Mouse (Mus musculus): ENCODE measurements around the gene Hcfc1r1. TPM values are rescaled to one million over a fixed set of nuclear protein-coding genes. Genes with fewer than 3 reads are reported as not detected.

The Hcfc1r1 gene
- total and polyA plus RNA-seq, 2 experiments from 2014 or later: 214 to 328 TPM

GRCm38 (mm10) chr17:23664556-23665021, 8.8 kb upstream of the Hcfc1r1 start:
- no peak overlapping the region for H3K4me2 ChIP-seq (ENCODE audit: low read depth, low read length)
- DNase-seq (ENCODE audit: low spot score): peak; percentile 45
- no peak for TF ChIP-seq EP300 (IDR thresholded peaks at IDR 0.05; ENCODE audit: low read depth)
- peak; percentile 68 for TF ChIP-seq CTCF (IDR thresholded peaks at IDR 0.05; ENCODE audit: low read depth)
- H3K9ac ChIP-seq (replicated peaks; ENCODE audit: low read depth, low read length): no peak overlapping the region
- no peak overlapping the region for H3K27ac ChIP-seq (ENCODE audit: low read depth)
- peaks cover 36% of the 10 kb centered on the region for H3K36me3 ChIP-seq (replicated peaks; ENCODE audit: control insufficient read depth, insufficient read depth, low read length)
- ATAC-seq (ENCODE audit: insufficient read depth, low read depth): no peak
- no peaks in the 10 kb centered on the region for H3K4me1 ChIP-seq (ENCODE audit: control insufficient read depth, insufficient read depth)
- 25% methylated on average over 5 of the region's 5 CpGs for WGBS
- no peaks in the 10 kb centered on the region for H3K9me3 ChIP-seq (replicated peaks; ENCODE audit: control insufficient read depth, low read length)
- no peak overlapping the region for H3K4me3 ChIP-seq (ENCODE audit: low read depth, low read length)
- H3K27me3 ChIP-seq (ENCODE audit: control insufficient read depth, insufficient read depth, low read length): peaks cover 33% of the 10 kb centered on the region

GRCm38 (mm10) chr17:23665511-23665910, 7.9 kb upstream of the Hcfc1r1 start:
- TF ChIP-seq EP300 (IDR thresholded peaks at IDR 0.05; ENCODE audit: low read depth): no peak
- TF ChIP-seq CTCF (IDR thresholded peaks at IDR 0.05; ENCODE audit: low read depth): no peak
- no peak overlapping the region for H3K9ac ChIP-seq (replicated peaks; ENCODE audit: low read depth, low read length)
- no peaks in the 10 kb centered on the region for H3K4me1 ChIP-seq (ENCODE audit: control insufficient read depth, insufficient read depth)
- H3K9me3 ChIP-seq (replicated peaks; ENCODE audit: control insufficient read depth, low read length): no peaks in the 10 kb centered on the region
- H3K4me2 ChIP-seq (ENCODE audit: low read depth, low read length): no peak overlapping the region
- ATAC-seq (ENCODE audit: insufficient read depth, low read depth) (no peak), DNase-seq (ENCODE audit: low spot score) (no peak)
- 80% methylated on average over 14 of the region's 14 CpGs for WGBS
- H3K36me3 ChIP-seq (replicated peaks; ENCODE audit: control insufficient read depth, insufficient read depth, low read length): peaks cover 45% of the 10 kb centered on the region
- no peak overlapping the region for H3K27ac ChIP-seq (ENCODE audit: low read depth)
- no peak overlapping the region for H3K4me3 ChIP-seq (ENCODE audit: low read depth, low read length)
- peaks cover 23% of the 10 kb centered on the region for H3K27me3 ChIP-seq (ENCODE audit: control insufficient read depth, insufficient read depth, low read length)

- Histone ChIP-seq H3K4me3 (ENCODE audit: low read depth, low read length) (no peak overlapping the region), H3K27ac (ENCODE audit: low read depth) (no peak overlapping the region), H3K9me3 (replicated peaks; ENCODE audit: control insufficient read depth, low read length) (no peaks in the 10 kb centered on the region), H3K4me2 (ENCODE audit: low read depth, low read length) (no peak overlapping the region), H3K27me3 (ENCODE audit: control insufficient read depth, insufficient read depth, low read length) (no peaks in the 10 kb centered on the region), H3K4me1 (ENCODE audit: control insufficient read depth, insufficient read depth) (peaks cover 17% of the 10 kb centered on the region; the same call in 1 of the 2 replicates), H3K9ac (replicated peaks; ENCODE audit: low read depth, low read length) (no peak overlapping the region), H3K36me3 (replicated peaks; ENCODE audit: control insufficient read depth, insufficient read depth, low read length) (peaks cover 51% of the 10 kb centered on the region)
- DNase-seq (ENCODE audit: low spot score) (no peak), ATAC-seq (ENCODE audit: insufficient read depth, low read depth) (no peak)
- WGBS: 89% methylated on average over 7 of the region's 7 CpGs
- TF ChIP-seq EP300 (IDR thresholded peaks at IDR 0.05; ENCODE audit: low read depth): no peak
- TF ChIP-seq CTCF (IDR thresholded peaks at IDR 0.05; ENCODE audit: low read depth): no peak
Measured at GRCm38 (mm10) chr17:23670516-23671074, 2.8 kb upstream of the Hcfc1r1 start.

- TF ChIP-seq CTCF (IDR thresholded peaks at IDR 0.05; ENCODE audit: low read depth) (no peak), EP300 (IDR thresholded peaks at IDR 0.05; ENCODE audit: low read depth) (no peak)
- WGBS: 87% methylated on average over 3 of the region's 3 CpGs
- no peak overlapping the region for H3K4me3 ChIP-seq (ENCODE audit: low read depth, low read length)
- no peak overlapping the region for H3K27ac ChIP-seq (ENCODE audit: low read depth)
- ATAC-seq (ENCODE audit: insufficient read depth, low read depth): no peak
- H3K4me1 ChIP-seq (ENCODE audit: control insufficient read depth, insufficient read depth): peaks cover 24% of the 10 kb centered on the region; the same call in 1 of the 2 replicates
- no peak overlapping the region for H3K4me2 ChIP-seq (ENCODE audit: low read depth, low read length)
- no peak overlapping the region for H3K9ac ChIP-seq (replicated peaks; ENCODE audit: low read depth, low read length)
- no peaks in the 10 kb centered on the region for H3K9me3 ChIP-seq (replicated peaks; ENCODE audit: control insufficient read depth, low read length)
- H3K36me3 ChIP-seq (replicated peaks; ENCODE audit: control insufficient read depth, insufficient read depth, low read length): peaks cover 45% of the 10 kb centered on the region
- H3K27me3 ChIP-seq (ENCODE audit: control insufficient read depth, insufficient read depth, low read length): no peaks in the 10 kb centered on the region
- no peak for DNase-seq (ENCODE audit: low spot score)
Measured at GRCm38 (mm10) chr17:23671519-23671918, 1.9 kb upstream of the Hcfc1r1 start.

GRCm38 (mm10) chr17:23672761-23673160, 635 bp upstream of the Hcfc1r1 start:
- DNase-seq (ENCODE audit: low spot score): no peak
- no peak for TF ChIP-seq EP300 (IDR thresholded peaks at IDR 0.05; ENCODE audit: low read depth)
- Histone ChIP-seq H3K4me1 (ENCODE audit: control insufficient read depth, insufficient read depth) (peaks cover 24% of the 10 kb centered on the region; the same call in 1 of the 2 replicates), H3K27me3 (ENCODE audit: control insufficient read depth, insufficient read depth, low read length) (no peaks in the 10 kb centered on the region), H3K36me3 (replicated peaks; ENCODE audit: control insufficient read depth, insufficient read depth, low read length) (peaks cover 32% of the 10 kb centered on the region), H3K27ac (ENCODE audit: low read depth) (no peak overlapping the region), H3K9me3 (replicated peaks; ENCODE audit: control insufficient read depth, low read length) (no peaks in the 10 kb centered on the region), H3K9ac (replicated peaks; ENCODE audit: low read depth, low read length) (no peak overlapping the region), H3K4me3 (ENCODE audit: low read depth, low read length) (peak overlapping the region; percentile 69), H3K4me2 (ENCODE audit: low read depth, low read length) (peak overlapping the region; percentile 80)
- WGBS: 56% methylated on average over 3 of the region's 3 CpGs
- ATAC-seq (ENCODE audit: insufficient read depth, low read depth): no peak
